Mouse (Mus musculus) heart, embryonic 15.5 days (tissue): ENCODE measurements at regions not wholly inside any gene's neighbourhood (a gene's known extent, or its start where the extent isn't known, plus 50 kb on each side); places are given as distances from the start of the nearest gene placed in this dataset.
"Not testable (repeated sequence)": the region's sequence is repeated elsewhere in the genome, so short reads cannot be mapped to it uniquely, and the experiment has no call there.

ENCODE experiments used
- ATAC-seq: fragments of 200-750 bp; cut with Nextera tagmentation; replicated peaks from 2 replicates; pipeline ENCODE4 v1.8.0; 2017; ENCODE audit warnings: low read depth, moderate TSS enrichment; ENCODE audit not compliant: insufficient number of reproducible peaks, insufficient read depth, low FRiP score
- H3K27ac ChIP-seq: fragments of 300-500 bp; sonication (generic); 2 replicates; pipeline ENCODE4 v1.5.1; 2015; ENCODE audit warnings: mild to moderate bottlenecking, inconsistent platforms
- H3K27me3 ChIP-seq: fragments of 300-500 bp; sonication (generic); 2 replicates; pipeline ENCODE4 v1.6.1; 2015; ENCODE audit warnings: inconsistent platforms
- H3K36me3 ChIP-seq: fragments of 300-500 bp; sonication (generic); 2 replicates; pipeline ENCODE4 v1.6.1; 2015; ENCODE audit warnings: mild to moderate bottlenecking, inconsistent platforms
- H3K4me1 ChIP-seq: fragments of 300-500 bp; sonication (generic); replicated peaks from 2 replicates; pipeline ENCODE4 v1.6.1; 2015; ENCODE audit warnings: inconsistent platforms
- H3K4me2 ChIP-seq: fragments of 300-500 bp; sonication (generic); 2 replicates; pipeline ENCODE4 v1.6.1; 2015; ENCODE audit warnings: inconsistent platforms, mild to moderate bottlenecking, moderate library complexity
- H3K4me3 ChIP-seq: fragments of 300-500 bp; sonication (generic); 2 replicates; pipeline ENCODE4 v1.5.1; 2015; ENCODE audit warnings: mild to moderate bottlenecking, inconsistent platforms
- H3K9ac ChIP-seq: fragments of 300-500 bp; sonication (generic); 2 replicates; pipeline ENCODE4 v1.6.1; 2015; ENCODE audit warnings: mild to moderate bottlenecking, inconsistent platforms
- H3K9me3 ChIP-seq: fragments of 300-500 bp; sonication (generic); replicated peaks from 2 replicates; pipeline ENCODE4 v1.6.1; 2016; ENCODE audit warnings: inconsistent platforms
- WGBS: fragments of 180-500 bp; shearing (Covaris S2); methylation state at CpG from one replicate; pipeline ENCODE4 v1.1.7; 2015; ENCODE audit warnings: mixed read lengths; 5-methylcytosine and 5-hydroxymethylcytosine counted together

GRCm38 (mm10) chr2:17065149-17066145 lies 665.8 kb downstream of the Nebl start:
- H3K9ac ChIP-seq, H3K4me1 ChIP-seq, H3K27me3 ChIP-seq, H3K4me2 ChIP-seq, H3K27ac ChIP-seq, H3K36me3 ChIP-seq, H3K4me3 ChIP-seq, ATAC-seq, H3K9me3 ChIP-seq: not testable (repeated sequence)
- WGBS: 85% methylated on average over 26 of the region's 26 CpGs
